Mouse (Mus musculus) cerebral cortex, adult 2 months (tissue): Measurements from ENCODE around the gene Rhot2.

Experiments used
- WGBS: fragments of 180-500 bp; shearing (Covaris S2); methylation state at CpG from one replicate; pipeline ENCODE4 v1.1.7; 2018; 5-methylcytosine and 5-hydroxymethylcytosine counted together

Gene Rhot2

GRCm38 (mm10) chr17:25827546-25828222 lies 17.0 kb downstream of the Rhot2 start:
- WGBS = 87% methylated on average over 22 of the region's 22 CpGs

- 97% methylated on average over 13 of the region's 13 CpGs for WGBS
These were observed 17.6 kb downstream of the Rhot2 start for GRCm38 (mm10) chr17:25827011-25827410.

GRCm38 (mm10) chr17:25825984-25826570 lies 18.6 kb downstream of the Rhot2 start:
- WGBS = 93% methylated on average over 27 of the region's 27 CpGs

GRCm38 (mm10) chr17:25825311-25825710 lies 19.3 kb downstream of the Rhot2 start:
- 88% methylated on average over 6 of the region's 6 CpGs for WGBS

GRCm38 (mm10) chr17:25824362-25825142 lies 20.1 kb downstream of the Rhot2 start:
- 70% methylated on average over 16 of the region's 17 CpGs for WGBS

- WGBS = under 1% methylated on average over 18 of the region's 18 CpGs
These were observed 21.2 kb downstream of the Rhot2 start, which contains the start of gene Wdr24 for GRCm38 (mm10) chr17:25823452-25823851. TSS of gene Wdr24 (plus strand) at chr17:25823627.

- WGBS = 19% methylated on average over 46 of the region's 46 CpGs
These were observed 25.5 kb downstream of the Rhot2 start for GRCm38 (mm10) chr17:25818851-25819780.

GRCm38 (mm10) chr17:25817662-25818061 lies 27.0 kb downstream of the Rhot2 start:
- WGBS = 66% methylated on average over 11 of the region's 11 CpGs

- under 1% methylated on average over 20 of the region's 20 CpGs for WGBS
These were observed 31.2 kb downstream of the Rhot2 start for GRCm38 (mm10) chr17:25813471-25813870.

- WGBS = 40% methylated on average over 4 of the region's 4 CpGs
These were observed 33.8 kb downstream of the Rhot2 start for GRCm38 (mm10) chr17:25810890-25811289.

- WGBS = 10% methylated on average over 25 of the region's 25 CpGs
These were observed 34.9 kb downstream of the Rhot2 start for GRCm38 (mm10) chr17:25809606-25810340.

- under 1% methylated on average over 98 of the region's 100 CpGs for WGBS
These were observed 35.7 kb downstream of the Rhot2 start, which contains the start of gene Fbxl16 for GRCm38 (mm10) chr17:25808789-25809605. TSS of gene Fbxl16 (plus strand) at chr17:25809085.

- 34% methylated on average over 5 of the region's 5 CpGs for WGBS
These were observed 36.6 kb downstream of the Rhot2 start for GRCm38 (mm10) chr17:25808028-25808427.

- 21% methylated on average over 2 of the region's 2 CpGs for WGBS
These were observed 37.2 kb downstream of the Rhot2 start for GRCm38 (mm10) chr17:25807452-25807851.

GRCm38 (mm10) chr17:25806507-25806906 lies 38.1 kb downstream of the Rhot2 start:
- 92% methylated on average over 4 of the region's 4 CpGs for WGBS

GRCm38 (mm10) chr17:25802825-25803517 lies 41.7 kb downstream of the Rhot2 start:
- WGBS = 7% methylated on average over 10 of the region's 10 CpGs

- WGBS = 8% methylated on average over 6 of the region's 6 CpGs
These were observed 43.6 kb downstream of the Rhot2 start for GRCm38 (mm10) chr17:25801029-25801428.

- under 1% methylated on average over 35 of the region's 35 CpGs for WGBS
These were observed 47.7 kb downstream of the Rhot2 start, which contains the start of gene Metrn for GRCm38 (mm10) chr17:25796951-25797369. TSS of gene Metrn (minus strand) at chr17:25797136.

GRCm38 (mm10) chr17:25796211-25796771 lies 48.4 kb downstream of the Rhot2 start:
- WGBS = 22% methylated on average over 37 of the region's 37 CpGs
